Mouse (Mus musculus): ENCODE results near the gene Olfr1378. TPM values are rescaled to one million over a fixed set of nuclear protein-coding genes. Genes with fewer than 3 reads are reported as not detected.

Gene Olfr1378
- polyA plus RNA-seq (2014; fragmentation: Nextera tagmentation; extraction: Ambion mirVana), result not detected in 2 replicates

DNA sequence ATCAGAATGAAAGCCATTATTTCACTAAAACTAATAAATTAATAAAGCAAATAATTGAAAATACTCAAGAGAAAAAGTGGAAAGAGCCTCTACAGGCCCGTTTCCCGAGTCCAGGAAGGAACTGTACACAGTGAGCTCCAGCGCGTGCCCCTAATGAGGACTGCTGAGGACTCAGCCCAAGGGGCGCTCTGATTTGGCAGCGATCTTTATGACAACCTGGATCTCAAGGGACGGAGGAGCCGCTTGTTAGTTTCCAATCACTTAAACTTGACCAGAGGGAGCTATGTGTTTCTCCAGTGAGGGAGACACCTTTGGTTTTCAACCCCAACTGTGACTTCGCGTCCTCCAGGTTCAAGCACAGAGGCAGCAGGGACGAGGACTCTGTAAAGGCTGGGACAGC, at the start of gene Olfr1378:
Olfr1378 (plus strand) TSS at position 301 of the 400 bp plus-strand sequence.
- DNase-seq (ENCODE audit: low spot score), result no peak
- H3K36me3 ChIP-seq (ENCODE audit: control insufficient read depth, insufficient read depth, low read length), result no peaks in the 10 kb centered on the region
- no peak within 1 kb of the TSS for H3K9ac ChIP-seq (ENCODE audit: low read length)
- H3K4me2 ChIP-seq (ENCODE audit: low read depth, severe bottlenecking), result no peak within 1 kb of the TSS
- no peak within 1 kb of the TSS for H3K4me3 ChIP-seq (ENCODE audit: low read depth, low read length)
- 86% methylated on average over 11 of the region's 11 CpGs for WGBS
- no peak within 1 kb of the TSS for H3K27ac ChIP-seq (replicated peaks; ENCODE audit: low read depth, low read length)
- no peak for ATAC-seq (ENCODE audit: insufficient number of reproducible peaks, low FRiP score, low TSS enrichment, low read depth)
- H3K27me3 ChIP-seq (ENCODE audit: control insufficient read depth, insufficient read depth, low read length), result no peaks in the 10 kb centered on the region
- H3K4me1 ChIP-seq (ENCODE audit: control insufficient read depth, insufficient read depth, low read length), result no peaks in the 10 kb centered on the region
- no peaks in the 10 kb centered on the region for H3K9me3 ChIP-seq (ENCODE audit: control insufficient read depth, low read length)

DNA sequence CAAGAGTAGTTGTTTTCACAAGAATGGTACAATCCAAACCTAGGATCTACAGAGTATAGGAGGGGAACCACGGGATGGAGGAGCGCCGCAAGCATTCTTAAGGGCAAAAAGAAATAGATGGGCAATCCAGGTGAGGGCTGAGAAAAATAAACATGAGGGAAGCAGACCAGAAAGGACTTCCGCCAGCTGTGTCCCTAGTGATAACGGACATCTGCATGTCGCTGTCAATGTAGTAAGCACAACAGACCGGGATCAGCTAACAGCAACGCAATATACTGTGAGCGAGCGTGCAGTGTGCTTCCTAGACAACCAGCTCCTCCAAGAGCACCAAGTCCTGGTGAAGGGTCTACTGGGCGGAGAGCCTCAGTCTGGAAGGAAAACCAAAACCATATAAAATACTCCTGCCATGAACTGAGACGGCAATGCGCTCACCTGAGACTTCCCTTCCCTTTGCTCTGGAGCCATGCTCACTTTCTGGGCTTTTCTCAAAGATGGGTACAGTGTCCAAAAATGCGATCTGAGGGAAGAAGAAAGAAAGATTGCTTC, 35.8 kb upstream of the Olfr1378 start:
- Histone ChIP-seq H3K4me2 (ENCODE audit: low read depth, severe bottlenecking) (peak overlapping the region; percentile 81), H3K4me3 (ENCODE audit: low read depth, low read length) (peak overlapping the region; percentile 59), H3K27ac (replicated peaks; ENCODE audit: low read depth, low read length) (no peak overlapping the region), H3K9me3 (ENCODE audit: control insufficient read depth, low read length) (no peaks in the 10 kb centered on the region), H3K27me3 (ENCODE audit: control insufficient read depth, insufficient read depth, low read length) (no peaks in the 10 kb centered on the region), H3K9ac (ENCODE audit: low read length) (no peak overlapping the region), H3K4me1 (ENCODE audit: control insufficient read depth, insufficient read depth, low read length) (no peaks in the 10 kb centered on the region), H3K36me3 (ENCODE audit: control insufficient read depth, insufficient read depth, low read length) (no peaks in the 10 kb centered on the region)
- ATAC-seq (ENCODE audit: insufficient number of reproducible peaks, low FRiP score, low TSS enrichment, low read depth) (no peak), DNase-seq (ENCODE audit: low spot score) (no peak)
- 26% methylated on average over 14 of the region's 14 CpGs for WGBS

DNA sequence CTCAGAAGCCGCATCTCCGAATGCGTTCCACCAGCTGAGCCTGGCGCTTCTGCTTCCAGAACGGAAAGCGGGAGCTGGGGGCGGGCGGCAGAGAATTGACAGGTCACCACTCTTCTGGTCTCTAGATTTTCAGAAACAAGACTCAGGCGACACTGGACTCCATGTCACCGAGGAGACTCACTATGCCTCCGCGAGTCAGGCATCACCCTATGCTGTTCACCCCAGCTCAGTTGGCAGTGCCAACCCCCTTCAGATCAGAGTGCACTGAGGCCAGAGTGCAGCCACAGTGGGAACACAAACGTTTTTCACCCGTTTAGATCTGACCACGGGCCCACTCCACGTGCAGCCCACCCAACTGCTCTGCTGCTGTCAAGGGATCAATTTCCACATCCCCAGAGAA, 35.3 kb upstream of the Olfr1378 start:
- Histone ChIP-seq H3K4me1 (ENCODE audit: control insufficient read depth, insufficient read depth, low read length) (no peaks in the 10 kb centered on the region), H3K9me3 (ENCODE audit: control insufficient read depth, low read length) (no peaks in the 10 kb centered on the region), H3K36me3 (ENCODE audit: control insufficient read depth, insufficient read depth, low read length) (no peaks in the 10 kb centered on the region), H3K27me3 (ENCODE audit: control insufficient read depth, insufficient read depth, low read length) (no peaks in the 10 kb centered on the region), H3K4me2 (ENCODE audit: low read depth, severe bottlenecking) (peak overlapping the region; percentile 81), H3K27ac (replicated peaks; ENCODE audit: low read depth, low read length) (no peak overlapping the region), H3K4me3 (ENCODE audit: low read depth, low read length) (peak overlapping the region; percentile 59), H3K9ac (ENCODE audit: low read length) (peak overlapping the region; percentile 56)
- 3% methylated on average over 16 of the region's 16 CpGs for WGBS
- DNase-seq (ENCODE audit: low spot score) (no peak), ATAC-seq (ENCODE audit: insufficient number of reproducible peaks, low FRiP score, low TSS enrichment, low read depth) (peak; percentile 76; the same call in 1 of the 2 replicates)

DNA sequence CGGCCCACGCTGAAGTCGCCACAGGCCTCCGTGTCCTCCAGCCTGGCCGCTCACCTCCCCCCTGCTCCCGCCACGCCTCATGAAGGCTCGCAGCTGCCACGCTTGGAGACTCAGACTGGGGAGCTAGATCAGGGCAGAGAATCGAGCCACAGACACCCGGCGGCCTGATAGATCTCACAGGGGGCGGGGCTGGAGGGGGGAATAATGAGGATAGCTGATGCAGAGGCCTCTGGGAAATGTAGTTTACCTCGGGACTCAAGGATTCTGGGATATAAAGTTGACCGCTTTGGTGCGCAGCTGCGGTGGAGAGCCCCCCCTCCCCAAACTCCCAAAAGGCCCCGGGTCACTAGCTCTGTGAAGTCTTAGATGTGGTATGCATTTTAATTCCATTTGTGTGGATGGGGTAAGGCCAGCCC, 34.9 kb upstream of the Olfr1378 start, which contains the start of gene Zfp354b:
Zfp354b (minus strand) TSS at position 183 of the 416 bp plus-strand sequence.
- Histone ChIP-seq H3K27me3 (ENCODE audit: control insufficient read depth, insufficient read depth, low read length) (no peaks in the 10 kb centered on the region), H3K9me3 (ENCODE audit: control insufficient read depth, low read length) (no peaks in the 10 kb centered on the region), H3K36me3 (ENCODE audit: control insufficient read depth, insufficient read depth, low read length) (no peaks in the 10 kb centered on the region), H3K9ac (ENCODE audit: low read length) (peak within 1 kb of the TSS; percentile 56), H3K27ac (replicated peaks; ENCODE audit: low read depth, low read length) (no peak within 1 kb of the TSS), H3K4me3 (ENCODE audit: low read depth, low read length) (peak within 1 kb of the TSS; percentile 59), H3K4me1 (ENCODE audit: control insufficient read depth, insufficient read depth, low read length) (no peaks in the 10 kb centered on the region), H3K4me2 (ENCODE audit: low read depth, severe bottlenecking) (peak within 1 kb of the TSS; percentile 81)
- peak; percentile 87 for ATAC-seq (ENCODE audit: insufficient number of reproducible peaks, low FRiP score, low TSS enrichment, low read depth)
- DNase-seq (ENCODE audit: low spot score), result peak; percentile 83
- WGBS, result 1% methylated on average over 18 of the region's 18 CpGs

DNA sequence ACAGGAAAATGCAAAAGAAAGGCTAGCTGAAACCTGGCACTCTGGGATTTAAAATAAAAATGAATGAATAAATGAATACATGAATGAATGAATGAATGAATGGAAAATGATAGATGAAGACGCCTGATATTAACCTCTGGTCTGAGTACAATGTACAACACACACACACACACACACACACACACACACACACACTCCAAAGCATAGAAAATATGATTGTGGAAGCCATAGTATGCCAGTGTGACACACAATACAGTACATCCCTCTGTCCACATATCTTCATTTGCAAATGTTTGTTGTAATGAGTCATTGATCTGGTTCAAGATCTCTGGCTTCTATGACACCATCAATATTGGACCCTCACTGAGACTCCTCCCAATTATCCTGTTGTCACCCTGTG, 34.3 kb upstream of the Olfr1378 start:
- Histone ChIP-seq H3K9me3 (ENCODE audit: control insufficient read depth, low read length) (no peaks in the 10 kb centered on the region), H3K4me2 (ENCODE audit: low read depth, severe bottlenecking) (no peak overlapping the region), H3K36me3 (ENCODE audit: control insufficient read depth, insufficient read depth, low read length) (no peaks in the 10 kb centered on the region), H3K4me1 (ENCODE audit: control insufficient read depth, insufficient read depth, low read length) (no peaks in the 10 kb centered on the region), H3K9ac (ENCODE audit: low read length) (no peak overlapping the region), H3K27ac (replicated peaks; ENCODE audit: low read depth, low read length) (no peak overlapping the region), H3K4me3 (ENCODE audit: low read depth, low read length) (no peak overlapping the region), H3K27me3 (ENCODE audit: control insufficient read depth, insufficient read depth, low read length) (no peaks in the 10 kb centered on the region)
- ATAC-seq (ENCODE audit: insufficient number of reproducible peaks, low FRiP score, low TSS enrichment, low read depth) (no peak), DNase-seq (ENCODE audit: low spot score) (no peak)
- 73% methylated on average over 1 of the region's 1 CpGs for WGBS

DNA sequence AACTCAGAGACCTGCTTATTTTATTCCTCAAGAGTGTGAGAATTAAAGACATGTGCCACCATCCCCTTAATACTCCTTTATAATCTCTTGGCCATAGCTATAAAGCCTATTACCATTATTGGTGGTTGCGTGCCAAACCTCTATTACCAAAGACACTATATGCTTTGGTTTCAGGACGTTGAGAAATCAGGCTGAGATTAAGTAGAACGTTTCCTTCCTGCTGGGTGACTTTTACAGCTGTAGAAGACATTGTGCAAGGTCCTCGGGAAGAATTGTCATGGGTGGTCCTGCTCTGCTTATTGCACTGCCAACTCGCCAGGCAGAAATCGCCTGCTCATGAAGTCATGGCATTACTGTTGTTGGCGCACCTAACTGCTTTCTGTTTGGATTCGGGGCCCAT, 27.9 kb upstream of the Olfr1378 start:
- DNase-seq (ENCODE audit: low spot score) (no peak), ATAC-seq (ENCODE audit: insufficient number of reproducible peaks, low FRiP score, low TSS enrichment, low read depth) (no peak)
- Histone ChIP-seq H3K36me3 (ENCODE audit: control insufficient read depth, insufficient read depth, low read length) (no peaks in the 10 kb centered on the region), H3K27ac (replicated peaks; ENCODE audit: low read depth, low read length) (no peak overlapping the region), H3K27me3 (ENCODE audit: control insufficient read depth, insufficient read depth, low read length) (no peaks in the 10 kb centered on the region), H3K9ac (ENCODE audit: low read length) (no peak overlapping the region), H3K4me2 (ENCODE audit: low read depth, severe bottlenecking) (no peak overlapping the region), H3K4me3 (ENCODE audit: low read depth, low read length) (no peak overlapping the region), H3K4me1 (ENCODE audit: control insufficient read depth, insufficient read depth, low read length) (no peaks in the 10 kb centered on the region), H3K9me3 (ENCODE audit: control insufficient read depth, low read length) (no peaks in the 10 kb centered on the region)
- WGBS, result 81% methylated on average over 8 of the region's 8 CpGs

DNA sequence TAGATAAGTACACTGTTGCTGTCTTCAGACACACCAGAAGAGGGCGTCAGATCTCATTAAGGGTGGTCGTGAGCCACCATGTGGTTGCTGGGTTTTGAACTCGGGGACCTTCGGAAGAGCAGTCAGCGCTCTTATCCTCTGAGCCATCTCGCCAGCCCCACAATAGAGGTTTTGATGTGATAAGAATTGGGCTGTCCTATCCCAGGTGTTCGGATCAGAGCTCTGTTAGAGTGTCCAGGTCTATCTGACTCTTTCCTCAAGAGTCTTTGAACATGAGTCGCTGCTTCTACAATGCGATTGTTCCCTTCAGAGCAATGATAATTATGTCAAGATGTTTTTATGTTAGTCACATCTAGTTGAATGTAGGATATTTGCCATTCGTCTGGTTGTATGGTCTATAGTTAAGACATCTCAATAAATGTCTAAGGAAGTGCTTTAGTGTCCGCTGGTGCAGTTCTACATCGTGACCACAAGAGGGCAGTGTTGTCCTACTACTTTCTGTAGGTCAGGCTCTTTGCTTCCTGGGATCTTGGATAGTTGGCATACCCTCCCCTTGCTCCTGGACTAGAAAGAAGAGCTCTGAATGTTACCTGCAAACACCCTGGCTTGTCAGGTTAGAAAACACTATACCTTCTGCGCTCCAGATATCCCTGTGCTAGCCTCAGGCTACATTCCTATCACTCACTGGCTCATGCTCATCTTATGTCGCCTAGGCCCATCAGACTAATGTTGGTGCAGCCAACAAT, 26.5 kb upstream of the Olfr1378 start:
- 39% methylated on average over 14 of the region's 14 CpGs for WGBS
- no peaks in the 10 kb centered on the region for H3K36me3 ChIP-seq (ENCODE audit: control insufficient read depth, insufficient read depth, low read length)
- H3K9me3 ChIP-seq (ENCODE audit: control insufficient read depth, low read length), result no peaks in the 10 kb centered on the region
- no peak overlapping the region for H3K27ac ChIP-seq (replicated peaks; ENCODE audit: low read depth, low read length)
- no peaks in the 10 kb centered on the region for H3K4me1 ChIP-seq (ENCODE audit: control insufficient read depth, insufficient read depth, low read length)
- no peaks in the 10 kb centered on the region for H3K27me3 ChIP-seq (ENCODE audit: control insufficient read depth, insufficient read depth, low read length)
- H3K4me2 ChIP-seq (ENCODE audit: low read depth, severe bottlenecking), result no peak overlapping the region
- no peak overlapping the region for H3K4me3 ChIP-seq (ENCODE audit: low read depth, low read length)
- no peak for ATAC-seq (ENCODE audit: insufficient number of reproducible peaks, low FRiP score, low TSS enrichment, low read depth)
- no peak overlapping the region for H3K9ac ChIP-seq (ENCODE audit: low read length)
- peak; percentile 62 for DNase-seq (ENCODE audit: low spot score)

DNA sequence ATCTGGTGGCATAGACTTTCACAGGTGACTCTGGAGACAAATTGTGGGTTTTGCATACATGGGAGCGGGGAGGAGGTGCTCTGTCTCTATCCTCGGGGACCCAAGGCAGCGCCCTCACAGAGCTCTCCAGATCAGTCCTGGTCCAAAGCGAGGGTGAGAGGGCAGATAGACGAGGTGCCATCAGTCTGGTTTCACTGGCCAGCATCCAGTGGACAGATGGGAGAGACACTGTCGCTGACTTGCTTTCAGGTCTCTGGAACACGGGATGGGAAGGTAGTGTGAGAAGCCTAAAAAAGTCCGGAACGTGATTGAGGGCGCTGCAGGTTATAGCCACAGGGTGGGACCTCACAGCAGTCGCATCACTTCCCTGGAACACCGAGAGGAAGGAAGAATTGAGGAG, 23.9 kb upstream of the Olfr1378 start:
- Histone ChIP-seq H3K9me3 (ENCODE audit: control insufficient read depth, low read length) (no peaks in the 10 kb centered on the region), H3K27me3 (ENCODE audit: control insufficient read depth, insufficient read depth, low read length) (no peaks in the 10 kb centered on the region), H3K4me2 (ENCODE audit: low read depth, severe bottlenecking) (no peak overlapping the region), H3K27ac (replicated peaks; ENCODE audit: low read depth, low read length) (no peak overlapping the region), H3K4me3 (ENCODE audit: low read depth, low read length) (no peak overlapping the region), H3K4me1 (ENCODE audit: control insufficient read depth, insufficient read depth, low read length) (no peaks in the 10 kb centered on the region), H3K9ac (ENCODE audit: low read length) (no peak overlapping the region), H3K36me3 (ENCODE audit: control insufficient read depth, insufficient read depth, low read length) (no peaks in the 10 kb centered on the region)
- ATAC-seq (ENCODE audit: insufficient number of reproducible peaks, low FRiP score, low TSS enrichment, low read depth) (no peak), DNase-seq (ENCODE audit: low spot score) (no peak)
- 61% methylated on average over 12 of the region's 12 CpGs for WGBS
